Mouse (Mus musculus) ES-CJ7 (cell line): ENCODE measurements around the gene Galnt16.

Experiments used
- DNase-seq: peaks from one replicate; pipeline ENCODE4 v3.0.0; 2011; ENCODE audit warnings: low read depth, low spot score

Galnt16 gene

DNA sequence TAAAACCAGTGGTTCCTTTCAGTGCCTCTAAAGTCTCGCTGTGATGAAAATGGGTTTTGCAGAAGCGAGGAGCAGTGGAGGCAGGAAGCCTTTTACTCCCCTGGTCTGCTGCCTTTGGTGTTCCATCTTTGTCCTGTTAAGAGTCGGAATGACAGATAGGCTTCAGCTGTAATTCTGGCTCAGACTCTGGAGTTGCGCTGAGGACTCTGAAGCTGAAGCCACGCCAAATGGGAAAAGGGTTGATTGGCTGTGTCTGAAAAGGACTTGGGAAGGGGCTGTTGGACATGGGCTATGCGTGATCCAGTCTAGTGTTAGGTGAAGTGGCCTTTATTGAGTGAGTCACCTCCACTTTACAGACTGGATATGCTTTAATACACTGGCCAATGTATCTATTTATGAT is 12.6 kb downstream of the Galnt16 start:
- DNase-seq = no peak

DNA sequence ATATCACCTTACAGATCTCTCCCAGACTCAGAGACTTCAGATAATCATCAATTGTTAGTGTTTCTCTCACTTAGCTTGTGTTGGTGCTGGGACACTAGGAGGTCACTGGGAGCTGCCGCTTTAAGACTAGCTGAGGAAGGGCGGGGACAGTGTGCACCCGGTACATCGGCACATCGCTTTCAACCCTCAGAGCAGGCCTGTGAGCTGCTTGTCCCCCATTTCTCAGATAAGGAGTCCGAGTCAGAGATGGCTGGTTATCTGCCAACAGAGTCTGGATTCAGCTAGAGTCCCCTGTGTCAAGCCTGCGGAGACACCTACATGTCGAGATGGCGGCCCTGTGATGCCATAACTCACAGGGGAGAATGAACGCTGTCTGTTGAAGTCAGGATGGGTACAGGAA is 13.5 kb downstream of the Galnt16 start:
- DNase-seq = no peak

DNA sequence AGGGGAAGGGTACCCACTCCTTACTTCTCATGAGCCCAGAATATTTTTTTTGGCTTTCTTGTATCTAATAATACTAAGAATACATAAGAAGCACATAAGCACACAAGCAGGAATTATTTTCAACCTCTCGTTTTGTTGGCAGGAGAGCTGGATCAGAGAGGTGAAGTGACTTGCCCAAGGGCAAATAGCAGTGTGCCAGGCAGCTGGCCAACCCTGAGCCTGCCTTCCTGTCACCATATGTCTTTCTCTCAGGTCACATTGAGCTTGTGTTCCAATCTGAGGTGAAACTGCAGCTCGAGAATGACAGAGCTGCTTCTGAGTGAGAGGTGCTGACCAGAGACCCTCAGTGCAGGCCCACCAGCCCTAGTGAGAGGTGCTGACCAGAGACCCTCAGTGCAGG is 15.8 kb downstream of the Galnt16 start:
- DNase-seq = no peak

DNA sequence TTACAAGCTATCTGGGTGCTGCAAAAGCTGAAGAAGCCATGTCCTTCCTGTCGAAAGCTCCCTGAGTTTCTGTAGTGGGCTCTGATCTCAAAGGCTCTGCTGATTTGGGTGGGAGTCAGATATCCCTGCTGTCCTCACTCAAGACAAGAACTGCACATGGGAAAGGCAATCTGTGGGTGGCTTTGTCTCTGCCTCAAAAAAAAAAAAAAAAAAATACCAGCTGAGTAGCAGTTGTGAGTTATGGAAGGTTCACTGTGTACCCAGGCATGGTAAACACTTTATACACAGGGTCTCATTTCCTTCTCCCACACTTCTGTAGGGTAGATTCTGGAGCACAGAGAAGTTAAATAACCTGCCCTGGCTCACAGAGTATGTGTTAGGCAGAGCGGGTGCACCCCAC is 19.2 kb downstream of the Galnt16 start:
- no peak for DNase-seq

DNA sequence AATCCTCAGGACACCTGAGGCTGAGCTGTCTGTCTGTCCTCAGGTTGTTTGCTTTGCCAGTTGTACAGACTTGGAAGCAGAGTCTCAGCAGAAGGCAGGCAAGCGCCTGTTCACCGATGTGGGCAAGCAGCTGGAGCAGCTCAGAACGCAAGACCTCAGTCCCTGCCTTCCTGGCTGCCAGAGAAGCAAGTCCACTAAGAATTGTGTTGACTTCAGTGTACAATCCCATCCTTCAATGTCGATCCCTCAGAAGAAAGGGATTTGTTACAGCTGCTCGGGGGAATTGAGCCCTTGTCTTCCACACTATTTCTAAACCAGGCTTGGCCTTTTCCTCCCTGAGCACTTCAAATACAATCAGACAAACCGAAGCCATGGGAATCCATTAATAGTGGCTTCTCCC is 20.2 kb downstream of the Galnt16 start:
- no peak for DNase-seq

DNA sequence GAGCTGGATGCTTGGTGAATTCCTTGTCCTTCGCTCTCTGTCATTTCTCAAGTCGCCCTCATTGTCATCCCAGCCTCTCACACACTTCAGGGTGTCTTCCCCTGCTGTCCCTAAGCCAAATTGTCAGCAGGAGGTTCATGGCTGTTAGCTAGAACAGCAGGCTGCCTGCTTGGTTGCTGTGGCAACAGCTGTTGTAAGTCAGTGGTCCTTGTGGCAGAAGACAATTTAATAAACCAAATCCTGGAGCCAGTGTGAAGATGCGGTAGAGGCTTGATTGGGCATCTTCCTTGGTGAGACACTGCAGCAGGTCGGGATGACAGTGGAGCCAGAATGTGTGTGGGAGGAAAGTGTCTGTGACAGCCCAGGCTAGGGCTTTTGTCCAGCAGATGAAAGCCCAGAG is 27.2 kb downstream of the Galnt16 start:
- no peak for DNase-seq

DNA sequence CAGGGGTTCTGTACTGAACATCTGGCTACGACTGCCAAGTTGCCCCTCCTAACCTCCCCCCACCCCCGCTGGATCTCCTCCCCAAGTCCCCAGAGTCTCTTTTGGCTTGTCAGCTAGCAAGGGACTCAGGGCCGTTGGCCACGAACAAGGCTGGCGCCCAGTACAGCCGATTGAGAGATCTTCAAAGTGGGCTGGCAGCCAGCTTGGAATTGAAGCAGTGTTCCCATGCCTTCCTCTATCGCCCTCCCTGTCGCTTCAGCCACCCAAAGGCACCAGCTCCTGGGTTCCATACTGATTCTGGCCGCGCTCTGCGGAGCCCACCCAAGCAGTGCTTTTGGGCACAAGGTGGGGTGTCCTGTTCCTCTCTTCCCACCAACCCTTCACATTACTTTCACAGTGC is 31.6 kb downstream of the Galnt16 start:
- no peak for DNase-seq

DNA sequence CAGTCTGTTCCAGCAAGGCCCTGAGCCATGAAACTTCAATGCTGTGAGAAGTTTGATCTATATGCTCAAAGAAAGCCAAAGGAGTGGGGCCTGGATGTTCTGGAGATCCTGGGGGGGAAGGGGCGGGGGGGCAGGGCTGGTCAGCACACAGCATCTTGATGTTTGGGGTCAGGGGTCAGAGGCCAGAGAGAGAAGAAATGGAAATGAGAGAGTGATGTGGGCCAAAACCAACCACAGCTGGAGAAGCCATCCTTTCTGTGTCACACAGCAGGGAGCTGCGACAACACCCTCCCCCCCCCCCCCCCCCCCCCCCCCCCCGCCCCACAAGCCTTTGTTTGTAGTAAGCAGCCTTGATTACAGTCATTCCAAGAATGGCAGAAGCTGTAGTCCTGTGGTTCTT is 35.1 kb downstream of the Galnt16 start:
- DNase-seq = peak; percentile 14

DNA sequence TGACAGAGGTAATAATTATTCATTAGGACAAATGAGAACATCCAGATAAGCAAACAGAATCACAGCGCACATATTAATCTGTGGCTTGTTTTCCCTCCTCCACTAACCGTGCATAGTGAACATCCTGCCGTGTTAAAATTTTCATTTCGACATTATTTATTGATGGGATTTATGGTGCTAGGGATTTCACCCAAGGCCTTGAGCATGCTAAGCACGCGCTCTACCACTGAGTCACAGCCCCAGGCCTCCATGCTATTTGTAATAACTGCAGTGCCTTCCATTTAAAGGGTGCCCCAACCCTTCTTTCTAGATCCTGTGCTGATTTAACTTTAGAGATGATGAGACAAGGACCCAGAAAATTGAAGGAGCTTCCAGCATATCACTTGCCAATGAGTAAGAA is 36.2 kb downstream of the Galnt16 start:
- DNase-seq = no peak

DNA sequence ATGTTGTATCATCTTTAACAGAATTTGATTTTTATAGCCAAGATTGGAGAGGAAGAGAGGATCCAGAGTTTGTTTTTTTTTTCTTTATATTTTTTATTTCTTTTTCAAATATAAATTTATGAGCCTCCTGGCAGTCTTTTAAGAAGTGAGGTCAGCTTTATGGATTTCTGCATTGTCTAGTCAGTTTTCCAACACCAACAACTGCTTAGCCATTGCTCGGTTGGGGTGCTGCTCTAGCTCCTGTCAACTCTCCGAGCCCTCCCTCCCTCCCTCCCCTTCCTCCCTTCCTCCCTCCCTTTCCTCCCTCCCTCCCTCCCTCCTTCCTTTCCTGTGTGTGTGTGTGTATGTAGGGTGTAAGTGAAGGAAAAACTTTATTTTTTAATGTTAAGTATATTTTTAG is 43.8 kb downstream of the Galnt16 start:
- no peak for DNase-seq

DNA sequence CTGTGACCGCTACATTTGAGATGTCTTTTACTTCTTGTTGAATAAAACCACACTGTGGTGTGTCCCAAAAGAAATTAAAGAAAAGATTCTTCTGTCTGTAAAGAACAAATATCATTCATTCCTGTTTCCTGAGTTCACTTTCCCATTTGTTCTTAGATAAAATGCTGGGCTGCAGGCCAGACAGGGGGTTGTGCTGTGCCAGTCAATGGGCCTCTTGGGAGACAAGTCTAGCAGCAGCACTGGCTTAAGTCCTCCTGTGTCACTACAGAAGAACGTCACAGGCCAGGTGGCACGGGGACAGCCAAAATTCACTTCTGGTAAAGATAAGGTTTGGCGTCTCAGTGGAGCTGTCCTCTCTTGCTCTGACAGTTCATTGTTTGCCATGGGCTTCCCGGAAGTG is 44.7 kb downstream of the Galnt16 start:
- DNase-seq = no peak

DNA sequence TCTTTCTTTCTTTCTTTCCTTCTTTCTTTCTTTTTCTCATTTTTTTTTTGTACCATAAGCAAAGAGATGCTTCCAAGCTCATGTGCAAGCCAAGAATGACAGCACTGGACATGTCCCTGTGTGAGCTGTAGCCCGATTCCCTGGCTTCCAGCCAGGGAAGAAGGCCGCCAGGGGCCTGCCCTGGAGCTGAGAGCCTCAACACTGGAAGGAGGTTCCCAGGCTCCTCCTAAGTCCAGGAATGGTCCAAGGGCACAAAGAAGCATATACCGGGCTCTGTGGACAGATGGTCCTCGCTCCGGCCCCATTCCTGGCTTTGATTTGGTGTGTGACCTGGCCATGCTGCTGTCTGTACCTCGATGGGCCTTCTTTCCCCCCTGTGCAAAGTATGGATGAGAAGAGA is 46.9 kb downstream of the Galnt16 start:
- no peak for DNase-seq

DNA sequence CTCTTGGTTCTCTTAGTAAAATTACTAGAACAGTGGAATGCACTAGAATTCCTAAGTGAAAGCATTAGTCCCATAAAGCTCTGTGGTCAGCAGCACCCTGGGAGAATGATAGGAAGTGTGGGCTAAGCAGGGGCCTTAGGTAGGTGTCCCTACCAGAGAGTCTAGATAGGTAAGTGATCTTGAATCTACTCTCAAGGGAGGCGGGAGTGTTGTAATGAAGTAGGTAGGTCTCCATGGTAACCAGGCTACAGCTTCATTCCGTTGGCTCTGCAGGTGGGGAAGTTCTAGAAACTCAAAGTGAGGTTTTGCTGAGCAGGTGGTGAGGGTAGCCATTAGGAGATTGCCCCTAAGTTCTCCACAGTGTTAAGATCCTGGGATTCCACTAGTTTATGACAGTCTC is 47.7 kb downstream of the Galnt16 start:
- DNase-seq = no peak

DNA sequence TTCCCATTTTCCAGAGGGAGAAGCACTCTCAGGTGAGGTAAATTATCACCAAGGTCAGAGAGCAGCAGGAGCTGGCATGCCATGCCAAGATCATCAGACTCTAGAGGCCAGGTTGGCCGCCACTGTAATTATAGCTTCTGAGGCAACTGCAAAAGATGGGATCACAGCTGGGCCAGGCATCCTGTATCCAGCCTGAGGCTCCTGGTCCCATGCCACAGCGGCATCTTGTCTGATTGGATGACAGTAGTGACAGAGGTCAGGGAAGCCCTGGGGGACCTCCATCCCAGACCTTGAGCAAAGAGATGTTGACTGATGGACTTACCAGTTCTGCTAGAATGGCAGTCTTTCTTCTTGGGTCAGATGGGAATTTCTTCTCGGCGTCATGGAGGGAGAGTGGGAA is 48.4 kb downstream of the Galnt16 start:
- no peak for DNase-seq

DNA sequence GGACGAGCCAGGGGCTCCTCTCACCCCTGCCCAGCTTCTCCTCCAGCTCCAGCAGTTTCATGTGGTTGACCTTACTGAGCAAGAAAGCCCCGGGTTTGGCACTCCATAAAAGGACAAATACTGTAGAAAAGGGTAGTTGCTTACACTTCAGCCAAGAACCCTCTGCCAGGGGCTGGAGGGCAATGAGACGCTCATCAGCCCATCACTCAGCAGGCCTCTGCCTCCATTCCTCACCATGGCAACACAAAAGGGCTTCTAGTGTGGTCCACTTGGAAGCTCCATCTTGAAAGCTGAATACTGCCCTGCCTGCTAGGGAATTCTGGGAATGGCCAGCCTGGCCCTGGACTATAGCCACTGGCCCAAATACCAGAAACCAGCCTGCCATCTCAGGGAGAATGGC is 49.3 kb downstream of the Galnt16 start:
- no peak for DNase-seq

DNA sequence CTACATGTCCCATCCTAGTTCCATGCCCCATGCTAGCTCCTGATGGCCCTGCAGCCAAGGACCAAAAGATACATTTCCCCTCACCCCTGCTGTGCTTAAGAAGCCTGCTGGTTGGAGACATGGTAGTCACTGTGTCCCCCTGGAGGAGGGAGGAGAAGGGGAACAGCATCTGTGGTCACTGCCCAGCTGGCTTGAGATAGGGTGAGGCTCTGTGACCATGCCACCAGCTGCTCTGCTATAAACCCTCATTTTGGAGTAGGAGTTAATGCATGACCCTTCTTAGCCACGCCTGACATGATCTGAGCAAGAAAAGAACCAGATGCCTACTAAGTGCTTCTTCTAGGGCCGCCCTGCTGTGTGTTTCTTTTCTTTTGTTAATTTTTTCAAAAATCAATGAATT is 51.5 kb downstream of the Galnt16 start:
- DNase-seq = no peak

DNA sequence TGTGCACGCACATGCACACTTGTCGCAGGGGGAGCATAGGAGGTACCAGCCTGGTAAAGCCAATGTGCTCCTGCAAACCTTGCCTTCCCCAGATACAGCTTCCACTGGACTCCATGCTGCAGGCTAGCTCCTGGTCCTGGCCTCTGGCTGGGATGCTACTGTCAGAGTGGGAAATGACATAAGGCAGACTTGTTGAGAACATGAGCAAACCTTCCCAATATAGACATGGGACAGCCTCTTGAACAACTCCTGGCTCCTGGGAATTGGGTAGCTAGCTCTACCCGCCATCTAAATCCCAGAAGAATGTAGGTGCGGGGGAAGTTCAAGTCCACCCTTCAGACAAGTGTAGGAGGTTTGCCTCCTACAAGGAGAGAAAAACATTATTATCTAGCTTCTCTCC is 56.2 kb downstream of the Galnt16 start:
- DNase-seq = no peak

DNA sequence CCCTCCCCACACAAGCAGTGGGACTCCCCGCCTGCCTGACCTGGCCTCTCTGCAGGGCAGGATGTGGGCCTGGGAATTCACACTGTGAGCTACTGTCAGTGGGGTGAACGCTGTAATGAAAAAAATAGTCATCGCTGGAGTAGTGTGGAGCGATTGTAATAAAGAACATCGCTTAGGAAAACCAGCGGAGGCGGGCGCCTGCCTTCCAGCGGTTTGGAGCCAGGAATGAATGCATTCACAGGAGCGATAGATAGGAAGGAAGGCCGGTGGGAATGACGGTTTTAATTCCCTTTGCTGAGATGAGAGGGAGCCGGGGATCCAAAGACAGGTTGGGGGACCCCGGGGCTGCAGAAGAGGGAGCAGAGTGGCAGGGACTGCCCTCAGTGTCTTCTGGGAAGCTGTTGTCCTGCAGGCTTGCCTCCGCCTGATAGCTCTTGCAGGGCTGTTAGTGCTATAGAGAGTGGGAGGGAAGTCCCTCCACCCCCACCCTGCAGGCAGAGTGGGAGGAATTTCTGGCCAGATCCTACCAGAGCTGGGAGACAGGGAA is 56.8 kb downstream of the Galnt16 start:
- no peak for DNase-seq

DNA sequence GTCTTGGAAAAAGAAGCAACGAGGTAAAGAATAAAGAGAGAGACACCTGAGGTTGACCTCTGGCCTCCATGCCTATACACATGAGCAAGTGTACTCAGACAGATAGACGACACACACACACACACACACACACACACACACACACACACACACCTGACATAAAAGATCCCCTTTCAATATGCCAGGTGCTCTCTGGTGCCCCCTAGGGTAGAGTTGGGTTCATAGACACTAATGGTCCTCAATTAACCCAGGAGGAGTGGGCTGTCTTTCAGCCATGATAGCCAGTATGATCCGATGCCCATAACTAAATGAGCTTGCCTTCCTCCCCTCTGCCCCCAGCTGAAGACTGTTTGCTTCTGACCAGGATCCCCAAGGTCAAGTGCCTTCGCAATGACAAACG is 59.0 kb downstream of the Galnt16 start:
- peak; percentile 56 for DNase-seq

DNA sequence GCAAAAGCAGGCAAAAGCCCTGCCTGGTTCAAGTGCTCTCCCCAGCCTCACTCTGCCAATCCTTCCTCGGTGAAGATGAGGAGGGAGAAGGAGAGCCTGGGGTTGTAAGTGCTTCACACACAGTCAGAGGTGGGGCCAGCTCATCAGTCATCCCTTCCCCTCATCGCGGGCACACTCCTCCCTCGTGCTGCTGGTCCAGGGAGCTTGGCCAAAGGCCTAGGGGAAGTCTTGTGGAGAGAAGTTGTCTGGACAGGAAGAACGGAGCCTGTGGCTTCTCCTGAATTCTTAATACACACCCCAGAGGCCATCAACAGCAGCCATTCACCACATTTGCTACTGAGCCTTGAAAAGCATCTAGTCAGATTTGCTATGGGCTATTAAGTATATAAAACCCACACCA is 63.3 kb downstream of the Galnt16 start:
- no peak for DNase-seq

DNA sequence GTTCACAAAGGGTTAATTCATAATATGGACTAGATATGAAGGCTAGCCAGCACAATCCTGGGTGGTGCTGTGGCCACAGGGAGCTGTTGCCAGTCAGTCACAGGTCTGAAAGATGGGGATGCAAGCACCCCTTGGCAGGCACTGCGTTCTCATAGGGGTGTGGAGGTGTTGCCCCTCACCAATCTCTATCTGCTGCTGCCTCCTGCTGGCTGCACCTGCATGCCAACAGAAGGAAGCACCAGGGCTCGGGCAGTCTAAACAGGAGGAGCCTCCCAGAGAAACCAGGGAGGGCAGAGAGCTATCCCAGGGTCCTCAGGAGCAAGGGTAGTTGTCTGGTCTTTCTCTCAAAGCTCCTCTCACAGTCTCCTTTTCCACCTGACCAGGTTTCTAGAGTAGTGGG is 66.9 kb downstream of the Galnt16 start:
- peak; percentile 38 for DNase-seq

DNA sequence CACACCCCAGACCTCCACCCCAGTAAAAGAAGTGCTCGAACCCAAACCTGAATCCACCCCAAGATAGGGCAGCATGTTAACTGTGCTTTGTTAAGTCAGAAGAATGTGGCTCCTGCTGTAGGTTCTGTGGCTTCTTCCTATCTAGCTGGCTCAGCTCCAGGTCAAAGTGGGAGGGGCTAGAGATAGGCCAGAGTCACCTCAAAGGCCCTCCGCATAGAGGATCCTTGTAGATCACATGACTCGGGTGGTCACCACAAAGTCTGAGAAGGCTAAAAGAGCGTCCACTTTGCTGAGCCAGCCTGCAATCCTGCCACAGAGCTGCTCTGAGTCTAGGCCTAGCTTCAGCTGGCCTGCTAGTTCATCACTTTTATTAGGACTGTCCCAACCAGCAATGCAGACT is 76.1 kb downstream of the Galnt16 start:
- no peak for DNase-seq

DNA sequence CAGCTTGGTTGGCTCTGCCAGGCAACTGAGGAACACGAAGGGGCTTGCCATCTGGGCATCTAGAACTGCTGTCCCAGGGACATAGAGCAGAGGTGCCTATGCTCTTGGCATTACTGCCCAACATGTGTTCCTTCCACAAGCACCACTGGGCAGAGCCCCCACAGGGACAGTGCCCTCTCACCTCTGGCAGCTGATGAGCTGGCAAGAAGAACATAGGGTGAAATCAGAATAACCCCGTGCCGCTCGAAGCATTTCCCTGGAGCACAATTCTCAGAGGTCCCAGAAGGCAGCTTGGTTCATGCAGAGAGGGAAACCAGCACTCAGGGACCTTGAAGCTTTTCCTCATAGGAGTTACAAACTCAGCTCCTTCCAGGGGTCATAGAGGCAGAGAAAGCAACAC is 76.7 kb downstream of the Galnt16 start:
- DNase-seq = no peak

DNA sequence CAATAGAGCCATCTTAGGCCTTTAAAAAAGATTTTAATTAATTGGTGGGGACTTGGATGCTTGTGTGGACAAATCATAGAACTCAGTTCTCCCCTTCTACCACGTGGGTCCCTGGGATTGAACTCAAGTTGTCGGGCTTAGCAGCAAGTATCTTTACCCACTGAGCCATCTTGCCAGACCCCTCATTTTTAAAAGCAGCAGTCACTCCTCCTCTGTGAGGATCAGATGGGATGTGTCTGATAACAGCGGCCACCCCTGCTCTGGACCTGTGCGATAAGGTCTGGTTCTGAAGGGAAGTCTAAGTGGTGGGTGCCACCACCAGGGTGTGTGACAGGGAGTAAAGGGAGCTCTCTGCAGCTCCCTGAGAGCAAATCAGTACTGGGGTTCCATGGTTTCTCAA is 77.5 kb downstream of the Galnt16 start:
- no peak for DNase-seq

DNA sequence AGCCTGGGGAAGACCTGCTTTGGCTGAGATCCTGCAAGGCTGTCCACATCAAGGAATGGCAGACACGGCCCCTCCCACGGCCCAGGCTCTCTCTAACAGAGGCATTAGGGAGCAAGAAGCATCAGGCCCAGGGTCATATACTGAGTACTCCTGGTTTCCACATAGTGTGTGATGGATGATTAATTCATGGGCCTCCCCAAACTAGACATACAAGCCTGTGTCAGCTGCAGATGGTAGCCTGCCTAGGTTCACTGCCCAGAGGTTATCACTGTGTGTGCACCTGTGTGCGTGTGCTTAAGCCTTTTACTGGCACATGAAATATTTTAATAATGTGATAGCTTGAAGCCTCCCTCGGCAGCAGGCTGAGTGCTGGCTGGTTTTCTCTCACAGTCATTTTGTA is 77.9 kb downstream of the Galnt16 start:
- DNase-seq = no peak
